Mouse (Mus musculus): ENCODE results near the gene Triobp. TPM values are rescaled to one million over a fixed set of nuclear protein-coding genes. Genes with fewer than 3 reads are reported as not detected.

Triobp gene
- total and polyA plus RNA-seq, 2 experiments from 2014 or later = 19.1 to 45.3 TPM

- H3K27me3 ChIP-seq (ENCODE audit: control insufficient read depth, insufficient read depth, low read length) = peaks cover 53% of the 10 kb centered on the region
- 35% methylated on average over 4 of the region's 4 CpGs for WGBS
Measured at GRCm38 (mm10) chr15:79044837-79045236, 97.3 kb downstream of the Triobp start.

GRCm38 (mm10) chr15:79048186-79048585, 100.7 kb downstream of the Triobp start:
- peaks cover 22% of the 10 kb centered on the region for H3K27me3 ChIP-seq (ENCODE audit: control insufficient read depth, insufficient read depth, low read length)
- H3K36me3 ChIP-seq (replicated peaks; ENCODE audit: control insufficient read depth, insufficient read depth, low read length) = peaks cover 12% of the 10 kb centered on the region
- no peak overlapping the region for H3K4me2 ChIP-seq (ENCODE audit: low read depth, low read length)
- H3K9me3 ChIP-seq (replicated peaks; ENCODE audit: control insufficient read depth, low read length) = no peaks in the 10 kb centered on the region
- H3K27ac ChIP-seq (ENCODE audit: low read depth) = no peak overlapping the region
- no peak for ATAC-seq (ENCODE audit: insufficient read depth, low read depth)
- no peak overlapping the region for H3K4me3 ChIP-seq (ENCODE audit: low read depth, low read length)
- TF ChIP-seq CTCF (IDR thresholded peaks at IDR 0.05; ENCODE audit: low read depth) (no peak), EP300 (IDR thresholded peaks at IDR 0.05; ENCODE audit: low read depth) (no peak)
- H3K9ac ChIP-seq (replicated peaks; ENCODE audit: low read depth, low read length) = no peak overlapping the region
- no peak for DNase-seq (ENCODE audit: low spot score)
- H3K4me1 ChIP-seq (ENCODE audit: control insufficient read depth, insufficient read depth) = no peaks in the 10 kb centered on the region
- WGBS = 70% methylated on average over 4 of the region's 4 CpGs

More at GRCm38 (mm10) chr15:79044837-79045236, 97.3 kb downstream of the Triobp start:
- Histone ChIP-seq H3K4me2 (ENCODE audit: low read depth, low read length) (no peak overlapping the region), H3K36me3 (replicated peaks; ENCODE audit: control insufficient read depth, insufficient read depth, low read length) (no peaks in the 10 kb centered on the region), H3K9me3 (replicated peaks; ENCODE audit: control insufficient read depth, low read length) (no peaks in the 10 kb centered on the region), H3K27ac (ENCODE audit: low read depth) (no peak overlapping the region), H3K9ac (replicated peaks; ENCODE audit: low read depth, low read length) (no peak overlapping the region), H3K4me3 (ENCODE audit: low read depth, low read length) (no peak overlapping the region), H3K4me1 (ENCODE audit: control insufficient read depth, insufficient read depth) (0 out of 2 replicates have a peak, but pooled peaks cover 5% of the 10 kb centered on the region)
- no peak for TF ChIP-seq CTCF (IDR thresholded peaks at IDR 0.05; ENCODE audit: low read depth)
- no peak for TF ChIP-seq EP300 (IDR thresholded peaks at IDR 0.05; ENCODE audit: low read depth)
- ATAC-seq (ENCODE audit: insufficient read depth, low read depth) = no peak
- DNase-seq (ENCODE audit: low spot score) = no peak

- ATAC-seq (ENCODE audit: insufficient read depth, low read depth) (no peak), DNase-seq (ENCODE audit: low spot score) (no peak)
- Histone ChIP-seq H3K36me3 (replicated peaks; ENCODE audit: control insufficient read depth, insufficient read depth, low read length) (peaks cover 33% of the 10 kb centered on the region), H3K9ac (replicated peaks; ENCODE audit: low read depth, low read length) (no peak overlapping the region), H3K27me3 (ENCODE audit: control insufficient read depth, insufficient read depth, low read length) (0 out of 2 replicates have a peak, but pooled peaks cover 5% of the 10 kb centered on the region), H3K4me2 (ENCODE audit: low read depth, low read length) (no peak overlapping the region), H3K27ac (ENCODE audit: low read depth) (no peak overlapping the region), H3K4me3 (ENCODE audit: low read depth, low read length) (no peak overlapping the region), H3K4me1 (ENCODE audit: control insufficient read depth, insufficient read depth) (no peaks in the 10 kb centered on the region), H3K9me3 (replicated peaks; ENCODE audit: control insufficient read depth, low read length) (no peaks in the 10 kb centered on the region)
- WGBS = 46% methylated on average over 9 of the region's 9 CpGs
- TF ChIP-seq CTCF (IDR thresholded peaks at IDR 0.05; ENCODE audit: low read depth) (no peak), EP300 (IDR thresholded peaks at IDR 0.05; ENCODE audit: low read depth) (no peak)
Measured at GRCm38 (mm10) chr15:79050160-79050845, 102.8 kb downstream of the Triobp start.

- H3K27ac ChIP-seq (ENCODE audit: low read depth) = no peak overlapping the region
Measured at GRCm38 (mm10) chr15:79050964-79051363, 103.4 kb downstream of the Triobp start.

GRCm38 (mm10) chr15:79051461-79052360, 104.2 kb downstream of the Triobp start:
- Histone ChIP-seq H3K36me3 (replicated peaks; ENCODE audit: control insufficient read depth, insufficient read depth, low read length) (peaks cover 47% of the 10 kb centered on the region), H3K4me3 (ENCODE audit: low read depth, low read length) (no peak overlapping the region), H3K9me3 (replicated peaks; ENCODE audit: control insufficient read depth, low read length) (no peaks in the 10 kb centered on the region), H3K4me1 (ENCODE audit: control insufficient read depth, insufficient read depth) (no peaks in the 10 kb centered on the region), H3K9ac (replicated peaks; ENCODE audit: low read depth, low read length) (no peak overlapping the region), H3K27ac (ENCODE audit: low read depth) (no peak overlapping the region), H3K27me3 (ENCODE audit: control insufficient read depth, insufficient read depth, low read length) (no peaks in the 10 kb centered on the region), H3K4me2 (ENCODE audit: low read depth, low read length) (no peak overlapping the region)
- no peak for TF ChIP-seq EP300 (IDR thresholded peaks at IDR 0.05; ENCODE audit: low read depth)
- TF ChIP-seq CTCF (IDR thresholded peaks at IDR 0.05; ENCODE audit: low read depth) = no peak
- 68% methylated on average over 13 of the region's 13 CpGs for WGBS
- DNase-seq (ENCODE audit: low spot score) (no peak), ATAC-seq (ENCODE audit: insufficient read depth, low read depth) (no peak)

More at GRCm38 (mm10) chr15:79050964-79051363, 103.4 kb downstream of the Triobp start:
- Histone ChIP-seq H3K9me3 (replicated peaks; ENCODE audit: control insufficient read depth, low read length) (no peaks in the 10 kb centered on the region), H3K27me3 (ENCODE audit: control insufficient read depth, insufficient read depth, low read length) (no peaks in the 10 kb centered on the region), H3K4me2 (ENCODE audit: low read depth, low read length) (no peak overlapping the region), H3K36me3 (replicated peaks; ENCODE audit: control insufficient read depth, insufficient read depth, low read length) (peaks cover 39% of the 10 kb centered on the region), H3K9ac (replicated peaks; ENCODE audit: low read depth, low read length) (no peak overlapping the region), H3K4me3 (ENCODE audit: low read depth, low read length) (no peak overlapping the region), H3K4me1 (ENCODE audit: control insufficient read depth, insufficient read depth) (no peaks in the 10 kb centered on the region)
- ATAC-seq (ENCODE audit: insufficient read depth, low read depth) (no peak), DNase-seq (ENCODE audit: low spot score) (no peak)
- WGBS = 77% methylated on average over 2 of the region's 2 CpGs
- TF ChIP-seq EP300 (IDR thresholded peaks at IDR 0.05; ENCODE audit: low read depth) (no peak), CTCF (IDR thresholded peaks at IDR 0.05; ENCODE audit: low read depth) (no peak)

Data from heart, postnatal 0 days (tissue).